Mouse (Mus musculus) embryonic fibroblast, embryonic 13.5 days (primary cell): ENCODE results near the gene Mypop. TPM values are rescaled to one million over a fixed set of nuclear protein-coding genes. Genes with fewer than 3 reads are reported as not detected.

Experiments
- H3K27ac ChIP-seq: 2 replicates; pipeline ENCODE4 v1.5.1; 2012; ENCODE audit warnings: low read length, control low read depth, inconsistent platforms; ENCODE audit not compliant: insufficient read depth
- H3K4me1 ChIP-seq: 2 replicates; pipeline ENCODE4 v1.6.1; 2011; ENCODE audit warnings: low read length; ENCODE audit not compliant: control insufficient read depth, insufficient read depth
- H3K4me3 ChIP-seq: 2 replicates; pipeline ENCODE4 v1.5.1; 2011; ENCODE audit warnings: mild to moderate bottlenecking, control low read depth, low read length; ENCODE audit not compliant: insufficient read depth
- CTCF ChIP-seq: IDR thresholded peaks from 2 replicates; pipeline ENCODE4 v1.5.1; 2011; ENCODE audit warnings: mild to moderate bottlenecking, control low read depth, low read length, moderate library complexity, borderline replicate concordance; ENCODE audit not compliant: insufficient read depth
- POLR2A ChIP-seq: IDR thresholded peaks from 2 replicates; pipeline ENCODE4 v1.6.1; 2011; ENCODE audit warnings: low read depth, mild to moderate bottlenecking, control low read depth, low read length, moderate library complexity
- polyA plus RNA-seq: library from polyadenylated mRNA; stranded (reverse); fragments of >200 nt; gene quantifications from 2 replicates; pipeline ENCODE4 v1.2.4, GENCODE M21; 2011; ENCODE audit warnings: low read depth; ENCODE audit not compliant: missing spikeins, insufficient read length

Gene Mypop
- 8.4 and 10.6 TPM in 2 replicates for polyA plus RNA-seq

DNA sequence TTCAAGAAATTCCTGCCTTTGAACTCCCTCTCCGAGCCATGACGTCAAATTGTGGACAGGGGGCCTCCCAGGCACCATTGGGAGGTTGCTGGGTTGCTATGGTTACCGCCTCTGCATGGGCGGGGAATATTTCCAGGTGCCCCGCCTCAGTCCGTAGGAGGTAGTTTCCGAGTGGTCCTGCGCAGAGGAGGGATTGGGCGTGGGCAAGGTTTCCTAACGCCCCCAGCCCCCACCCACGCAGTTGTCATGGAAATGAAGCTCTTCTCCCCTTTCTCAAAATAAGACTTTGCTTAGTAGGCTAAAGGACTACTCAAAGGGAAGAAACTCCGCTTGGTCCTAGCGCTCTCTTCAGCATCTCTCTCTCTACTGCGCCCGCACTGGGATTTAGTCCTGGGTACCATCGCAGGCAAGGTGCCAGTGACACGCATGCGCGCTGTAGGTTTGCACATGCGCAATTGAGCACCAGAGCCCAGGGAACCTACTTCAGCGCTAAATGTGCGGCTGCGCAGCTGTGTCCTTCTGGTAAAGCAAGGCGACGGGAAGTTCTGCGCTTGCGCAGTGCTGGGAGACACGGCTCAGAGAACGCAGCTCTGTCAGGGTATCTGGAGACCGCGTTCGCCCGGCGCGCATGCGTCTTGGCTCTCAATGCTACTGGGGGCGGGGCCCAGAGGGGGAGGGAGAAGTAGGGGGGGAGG, at the start of gene Mypop:
Gene Mypop (plus strand): TSS at position 645 of the 695 bp plus-strand sequence.
- H3K4me1 ChIP-seq = no peaks in the 10 kb centered on the region
- H3K27ac ChIP-seq = peak within 1 kb of the TSS; percentile 76
- H3K4me3 ChIP-seq = peak within 1 kb of the TSS; percentile 69
- no peak for TF ChIP-seq CTCF
- peak; percentile 79 for TF ChIP-seq POLR2A

GRCm38 (mm10) chr7:18942376-18942775, 48.7 kb upstream of the Mypop start:
- no peaks in the 10 kb centered on the region for H3K4me1 ChIP-seq
- no peak overlapping the region for H3K27ac ChIP-seq
- TF ChIP-seq POLR2A (no peak), CTCF (no peak)
- no peak overlapping the region for H3K4me3 ChIP-seq

- Histone ChIP-seq H3K4me1 (no peaks in the 10 kb centered on the region), H3K4me3 (no peak overlapping the region), H3K27ac (no peak overlapping the region)
- TF ChIP-seq CTCF (no peak), POLR2A (no peak)
Observed at GRCm38 (mm10) chr7:18942815-18943214, 48.2 kb upstream of the Mypop start.

DNA sequence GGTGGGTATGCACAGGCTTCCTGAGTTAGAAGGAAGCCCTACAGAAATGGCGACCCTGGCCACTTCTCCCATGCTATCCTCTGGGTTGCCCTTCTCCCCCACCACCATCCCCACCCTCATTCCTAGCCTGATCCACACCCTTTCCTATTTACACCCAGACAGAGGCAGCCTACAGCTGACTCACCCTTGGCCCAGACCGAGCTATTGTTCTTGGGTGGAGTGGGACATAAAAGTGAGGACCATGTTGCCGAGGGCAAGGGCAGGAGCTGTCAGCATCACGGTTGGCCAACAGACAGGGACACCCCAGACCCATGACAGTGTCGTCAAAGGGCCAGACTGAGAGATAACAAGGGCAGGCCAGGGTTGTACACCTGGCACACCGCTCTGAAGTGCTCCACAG, 42.9 kb upstream of the Mypop start:
- no peak overlapping the region for H3K27ac ChIP-seq
- TF ChIP-seq CTCF (no peak), POLR2A (no peak)
- no peak overlapping the region for H3K4me3 ChIP-seq
- no peaks in the 10 kb centered on the region for H3K4me1 ChIP-seq

GRCm38 (mm10) chr7:18949781-18950522, 41.1 kb upstream of the Mypop start:
- Histone ChIP-seq H3K27ac (no peak overlapping the region), H3K4me1 (no peaks in the 10 kb centered on the region), H3K4me3 (no peak overlapping the region)
- no peak for TF ChIP-seq CTCF
- TF ChIP-seq POLR2A = no peak

DNA sequence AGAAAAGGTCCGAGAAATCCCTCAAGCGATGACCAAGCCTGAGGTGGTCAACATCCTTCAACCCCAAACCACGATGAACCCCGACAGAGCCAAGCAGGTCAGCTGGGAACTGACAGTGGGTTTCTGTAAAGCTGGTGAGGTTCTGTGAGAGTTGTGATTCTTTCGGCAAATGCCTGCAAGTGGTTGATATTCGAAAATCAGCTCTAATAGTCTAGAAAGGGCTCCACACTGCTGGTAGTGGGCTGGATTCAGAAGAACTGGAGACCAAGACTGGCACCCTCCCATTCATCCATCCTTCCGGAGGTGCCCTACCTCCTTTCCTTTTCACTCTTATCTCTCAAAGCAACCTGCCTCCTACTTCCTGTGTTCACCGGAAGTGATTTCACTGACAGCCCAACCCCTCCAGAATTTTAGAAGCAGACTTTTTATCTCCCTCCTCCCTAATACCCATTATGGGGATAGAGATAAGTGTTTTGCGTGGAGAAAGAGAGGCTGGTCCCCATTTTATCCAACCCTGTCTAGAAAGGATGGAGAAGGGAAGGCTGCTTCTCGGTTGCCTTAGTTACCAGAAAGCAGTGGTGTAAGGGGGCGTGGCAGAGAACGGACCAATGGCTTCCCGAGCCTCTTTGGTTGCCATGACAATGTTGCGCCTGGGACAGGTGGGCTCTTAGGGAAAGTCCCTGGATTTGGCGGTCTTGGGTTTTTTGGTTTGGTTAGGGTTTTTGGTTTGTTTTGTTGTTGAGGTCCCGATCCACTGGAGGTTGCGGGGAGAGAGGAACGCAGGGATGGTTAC, 40.3 kb upstream of the Mypop start:
- H3K4me3 ChIP-seq = no peak overlapping the region
- H3K27ac ChIP-seq = no peak overlapping the region
- TF ChIP-seq CTCF (no peak), POLR2A (no peak)
- no peaks in the 10 kb centered on the region for H3K4me1 ChIP-seq

- H3K27ac ChIP-seq = no peak overlapping the region
- H3K4me3 ChIP-seq = no peak overlapping the region
- no peaks in the 10 kb centered on the region for H3K4me1 ChIP-seq
- TF ChIP-seq POLR2A = no peak
- TF ChIP-seq CTCF = no peak
Observed at GRCm38 (mm10) chr7:18951397-18951796, 39.6 kb upstream of the Mypop start.

DNA sequence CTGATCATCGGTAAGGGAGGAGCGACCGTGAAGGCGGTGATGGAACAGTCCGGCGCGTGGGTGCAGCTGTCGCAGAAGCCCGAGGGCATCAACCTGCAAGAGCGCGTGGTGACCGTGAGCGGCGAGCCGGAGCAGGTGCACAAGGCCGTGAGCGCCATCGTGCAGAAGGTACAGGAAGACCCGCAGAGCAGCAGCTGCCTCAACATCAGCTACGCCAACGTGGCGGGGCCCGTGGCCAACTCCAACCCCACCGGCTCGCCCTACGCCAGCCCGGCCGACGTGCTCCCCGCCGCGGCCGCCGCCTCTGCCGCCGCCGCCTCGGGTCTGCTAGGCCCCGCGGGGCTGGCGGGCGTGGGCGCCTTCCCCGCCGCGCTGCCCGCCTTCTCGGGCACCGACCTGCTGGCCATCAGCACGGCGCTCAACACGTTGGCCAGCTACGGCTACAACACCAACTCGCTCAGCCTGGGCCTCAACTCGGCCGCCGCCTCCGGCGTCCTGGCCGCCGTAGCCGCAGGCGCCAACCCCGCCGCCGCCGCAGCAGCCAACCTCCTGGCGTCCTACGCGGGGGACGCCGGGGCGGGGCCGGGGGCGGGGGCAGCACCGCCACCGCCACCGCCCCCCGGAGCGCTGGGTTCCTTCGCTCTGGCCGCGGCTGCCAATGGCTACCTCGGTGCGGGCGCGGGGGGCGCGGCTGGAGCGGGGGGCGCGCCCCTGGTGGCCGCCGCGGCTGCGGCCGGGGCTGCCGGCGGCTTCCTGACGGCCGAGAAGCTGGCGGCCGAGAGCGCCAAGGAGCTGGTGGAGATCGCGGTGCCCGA, 33.3 kb upstream of the Mypop start:
- no peak for TF ChIP-seq CTCF
- peak; percentile 72 for TF ChIP-seq POLR2A
- Histone ChIP-seq H3K4me1 (no peaks in the 10 kb centered on the region), H3K27ac (no peak overlapping the region), H3K4me3 (peak overlapping the region; percentile 51)

DNA sequence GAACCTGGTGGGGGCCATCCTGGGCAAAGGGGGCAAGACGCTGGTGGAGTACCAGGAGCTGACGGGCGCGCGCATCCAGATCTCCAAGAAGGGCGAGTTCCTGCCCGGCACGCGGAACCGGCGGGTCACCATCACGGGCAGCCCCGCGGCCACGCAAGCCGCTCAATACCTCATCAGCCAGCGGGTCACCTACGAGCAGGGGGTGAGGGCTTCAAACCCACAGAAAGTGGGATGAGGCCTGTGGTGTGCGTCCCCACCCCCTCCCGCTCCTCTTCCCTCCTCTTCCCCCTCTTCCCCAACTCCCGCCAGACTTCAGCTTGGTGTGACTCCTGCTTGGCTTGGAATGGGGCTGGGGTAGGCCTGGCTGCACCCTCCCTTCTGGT, 32.7 kb upstream of the Mypop start:
- H3K27ac ChIP-seq = no peak overlapping the region
- no peaks in the 10 kb centered on the region for H3K4me1 ChIP-seq
- H3K4me3 ChIP-seq = peak overlapping the region; percentile 46
- no peak for TF ChIP-seq CTCF
- no peak for TF ChIP-seq POLR2A
